Mouse (Mus musculus): ENCODE data around the gene 5430403G16Rik. TPM values are rescaled to one million over a fixed set of nuclear protein-coding genes. Genes with fewer than 3 reads are reported as not detected.
"Not testable (repeated sequence)": the region's sequence is repeated elsewhere in the genome, so short reads cannot be mapped to it uniquely, and the experiment has no call there.

The 5430403G16Rik gene
- 0.50 and 0.56 TPM in 2 replicates for polyA plus RNA-seq (2015; fragmentation: Nextera tagmentation; extraction: Ambion mirVana)

- H3K9me3 ChIP-seq (replicated peaks; ENCODE audit: control insufficient read depth, low read length); H3K36me3 ChIP-seq (ENCODE audit: control insufficient read depth, insufficient read depth); H3K4me1 ChIP-seq (ENCODE audit: control insufficient read depth, low read depth, low read length); H3K27me3 ChIP-seq (ENCODE audit: control insufficient read depth, insufficient read depth, low read depth, low read length): not testable (repeated sequence)
- H3K4me3 ChIP-seq (ENCODE audit: low read depth, low read length): peak within 1 kb of the TSS; percentile 66
- peak within 1 kb of the TSS; percentile 73 for H3K9ac ChIP-seq (ENCODE audit: low read depth, low read length)
- H3K27ac ChIP-seq (ENCODE audit: low read length): peak within 1 kb of the TSS; percentile 73
- H3K4me2 ChIP-seq (ENCODE audit: low read depth, low read length): peak within 1 kb of the TSS; percentile 69
- ATAC-seq (ENCODE audit: low read depth): peak; percentile 97
- WGBS (ENCODE audit: insufficient replicate concordance): under 1% methylated on average over 24 of the region's 26 CpGs
These were observed at the start of gene 5430403G16Rik for GRCm38 (mm10) chr5:109690537-109691201. TSS of gene 5430403G16Rik (minus strand) at chr5:109691041.

- H3K4me3 ChIP-seq (ENCODE audit: low read depth, low read length); ATAC-seq (ENCODE audit: low read depth); H3K4me1 ChIP-seq (ENCODE audit: control insufficient read depth, low read depth, low read length); H3K4me2 ChIP-seq (ENCODE audit: low read depth, low read length); H3K9ac ChIP-seq (ENCODE audit: low read depth, low read length); H3K27me3 ChIP-seq (ENCODE audit: control insufficient read depth, insufficient read depth, low read depth, low read length); H3K9me3 ChIP-seq (replicated peaks; ENCODE audit: control insufficient read depth, low read length); H3K27ac ChIP-seq (ENCODE audit: low read length); H3K36me3 ChIP-seq (ENCODE audit: control insufficient read depth, insufficient read depth): not testable (repeated sequence)
- 49% methylated on average over 3 of the region's 3 CpGs for WGBS (ENCODE audit: insufficient replicate concordance)
These were observed 26.5 kb upstream of the 5430403G16Rik start for GRCm38 (mm10) chr5:109717341-109717740.

- H3K9me3 ChIP-seq (replicated peaks; ENCODE audit: control insufficient read depth, low read length); H3K27ac ChIP-seq (ENCODE audit: low read length); ATAC-seq (ENCODE audit: low read depth); H3K27me3 ChIP-seq (ENCODE audit: control insufficient read depth, insufficient read depth, low read depth, low read length); H3K9ac ChIP-seq (ENCODE audit: low read depth, low read length); H3K36me3 ChIP-seq (ENCODE audit: control insufficient read depth, insufficient read depth); H3K4me1 ChIP-seq (ENCODE audit: control insufficient read depth, low read depth, low read length): not testable (repeated sequence)
- Histone ChIP-seq H3K4me3 (ENCODE audit: low read depth, low read length) (peak overlapping the region; percentile 66), H3K4me2 (ENCODE audit: low read depth, low read length) (peak overlapping the region; percentile 69)
- 66% methylated on average over 5 of the region's 5 CpGs for WGBS (ENCODE audit: insufficient replicate concordance)
These were observed 544 bp upstream of the 5430403G16Rik start for GRCm38 (mm10) chr5:109691205-109691965.

GRCm38 (mm10) chr5:109682921-109683320, 7.9 kb downstream of the 5430403G16Rik start:
- no peak overlapping the region for H3K4me3 ChIP-seq (ENCODE audit: low read depth, low read length)
- no peak for ATAC-seq (ENCODE audit: low read depth)
- H3K27ac ChIP-seq (ENCODE audit: low read length): no peak overlapping the region
- H3K9me3 ChIP-seq (replicated peaks; ENCODE audit: control insufficient read depth, low read length): no peaks in the 10 kb centered on the region
- no peak overlapping the region for H3K4me2 ChIP-seq (ENCODE audit: low read depth, low read length)
- no peaks in the 10 kb centered on the region for H3K27me3 ChIP-seq (ENCODE audit: control insufficient read depth, insufficient read depth, low read depth, low read length)
- no peak overlapping the region for H3K9ac ChIP-seq (ENCODE audit: low read depth, low read length)
- WGBS (ENCODE audit: insufficient replicate concordance): 51% methylated on average over 4 of the region's 4 CpGs
- H3K4me1 ChIP-seq (ENCODE audit: control insufficient read depth, low read depth, low read length): no peaks in the 10 kb centered on the region
- no peaks in the 10 kb centered on the region for H3K36me3 ChIP-seq (ENCODE audit: control insufficient read depth, insufficient read depth)

Other genes starting within 250 kb of the 5430403G16Rik start
- gene Crlf2, start 132.0 kb downstream of the 5430403G16Rik start, polyA plus RNA-seq (2015; fragmentation: Nextera tagmentation; extraction: Ambion mirVana): 4.7 and 5.1 TPM in 2 replicates
- 3.5 and 4.8 TPM in 2 replicates for gene 4930522L14Rik, start 60.8 kb upstream of the 5430403G16Rik start, polyA plus RNA-seq (2015; fragmentation: Nextera tagmentation; extraction: Ambion mirVana)
- gene Gm15446, start 232.4 kb upstream of the 5430403G16Rik start, polyA plus RNA-seq (2015; fragmentation: Nextera tagmentation; extraction: Ambion mirVana): 0.11 and 0.14 TPM in 2 replicates